Mouse (Mus musculus) heart, postnatal 0 days (tissue): Measurements from ENCODE around the gene Tmem30c.

Source experiments
- CTCF ChIP-seq: IDR thresholded peaks from 2 replicates; pipeline ENCODE4 v1.5.1; 2016; ENCODE audit warnings: antibody characterized with exemption, control low read depth, low read depth
- EP300 ChIP-seq: IDR thresholded peaks from 2 replicates; pipeline ENCODE4 v1.6.1; 2016; ENCODE audit warnings: antibody characterized with exemption, low read depth

DNA sequence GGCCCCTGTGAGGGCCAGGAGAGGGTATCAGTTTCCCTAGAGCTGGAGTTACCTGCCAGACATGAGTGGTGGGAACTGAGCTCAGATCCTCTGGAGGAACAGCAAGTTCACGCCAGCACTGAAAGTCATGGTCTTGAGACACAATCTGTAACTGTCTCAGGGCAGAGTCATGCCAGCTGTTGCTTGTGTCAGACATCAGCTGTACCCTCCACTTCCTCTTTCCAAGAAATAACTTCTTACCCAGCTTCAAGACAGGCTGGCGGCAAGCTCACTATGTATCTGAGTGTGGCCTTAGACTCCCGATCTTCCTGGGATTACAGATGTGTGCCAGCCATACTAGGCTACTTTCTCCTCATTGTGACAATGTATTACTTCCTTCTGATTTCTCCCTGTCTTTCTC is 46.1 kb downstream of the Tmem30c start:
- TF ChIP-seq CTCF: no peak
- no peak for TF ChIP-seq EP300
